Mouse (Mus musculus): ENCODE measurements around the gene Arid3a.
A peak's percentile ranks its signal among the peaks of the same experiment; 100 is the strongest.

Gene Arid3a

GRCm38 (mm10) chr10:79928907-79929701, 2.3 kb downstream of the Arid3a start:
- no peak for DNase-seq

DNA sequence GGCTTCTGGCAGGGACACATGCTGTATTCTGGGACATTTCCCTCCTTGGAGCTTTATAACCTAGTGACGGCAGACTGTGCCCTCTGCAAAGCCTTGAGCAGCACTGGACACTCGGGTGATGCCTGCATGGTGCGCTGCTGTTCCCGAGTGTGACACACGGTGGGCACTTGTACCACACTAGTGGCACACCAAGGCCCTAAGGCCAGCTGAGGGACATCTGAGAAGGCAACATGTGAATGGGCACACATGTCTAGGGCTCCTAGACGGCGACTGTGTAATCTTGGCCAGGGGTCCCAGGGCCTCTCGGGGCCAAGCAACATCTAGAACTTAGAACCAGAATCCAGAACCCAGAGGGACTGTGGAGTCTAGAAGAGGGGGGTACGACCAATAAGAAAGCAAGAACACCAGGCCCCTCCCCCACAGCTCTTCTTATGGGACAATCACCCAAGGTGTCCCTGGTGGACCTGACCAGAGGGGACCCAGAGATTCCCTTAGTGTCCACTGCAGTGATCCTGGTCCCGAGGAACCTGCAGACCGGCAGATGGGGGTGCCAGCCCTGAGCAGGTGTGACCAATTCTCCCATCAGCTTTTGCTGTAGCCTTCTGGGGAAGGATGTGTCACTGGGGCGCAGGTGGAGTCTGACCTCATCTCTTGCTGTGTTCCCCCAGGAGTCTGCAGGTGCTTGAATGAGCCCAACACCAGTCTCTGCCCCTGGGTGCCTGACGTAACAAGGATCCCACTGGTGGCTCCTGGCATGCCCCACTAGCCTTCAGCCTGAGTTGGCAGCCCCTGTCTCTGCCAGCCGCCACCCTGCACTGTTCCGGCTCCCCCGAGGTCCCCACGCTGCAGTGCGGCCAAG, 3.4 kb downstream of the Arid3a start:
- DNase-seq, result peak; percentile 30

DNA sequence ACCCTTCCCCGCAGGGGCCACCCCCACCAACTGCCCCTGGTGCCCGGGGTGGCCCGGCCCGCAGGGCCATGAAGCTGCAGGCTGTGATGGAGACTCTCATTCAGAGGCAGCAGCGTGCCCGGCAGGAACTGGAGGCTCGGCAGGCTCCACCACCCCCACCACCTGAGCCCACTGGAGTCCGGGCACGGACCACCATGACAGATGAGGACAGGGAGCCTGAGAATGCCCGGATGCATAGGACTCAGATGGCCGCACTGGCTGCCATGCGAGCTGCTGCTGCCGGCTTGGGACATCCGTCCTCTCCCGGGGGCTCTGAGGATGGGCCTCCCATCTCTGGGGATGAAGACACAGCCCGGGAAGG, 4.0 kb downstream of the Arid3a start:
- DNase-seq, result no peak

- no peak for DNase-seq
These were observed 5.0 kb downstream of the Arid3a start for GRCm38 (mm10) chr10:79931797-79932196.

DNA sequence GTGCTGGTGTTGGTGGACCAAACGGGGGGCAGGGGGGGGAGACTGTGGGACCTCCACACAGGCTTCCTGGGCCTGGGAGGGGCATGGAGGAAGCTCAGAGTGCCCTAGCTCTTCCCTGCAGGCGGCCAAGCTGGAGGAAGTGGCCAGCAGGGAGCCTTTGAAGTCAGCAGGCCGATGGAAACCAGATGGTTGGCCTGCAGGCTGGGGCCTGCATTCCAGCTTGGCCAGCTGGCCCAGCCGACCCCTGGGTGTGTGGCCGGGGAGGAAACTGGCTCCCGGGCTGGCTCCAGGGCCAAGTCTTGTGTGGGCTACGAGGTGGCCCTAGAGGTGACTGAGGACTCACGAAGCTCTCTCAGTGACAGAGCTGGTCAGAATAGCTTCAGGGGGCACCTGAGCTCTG, 5.9 kb downstream of the Arid3a start:
- DNase-seq, result peak; percentile 61

- DNase-seq, result no peak
These were observed 6.4 kb downstream of the Arid3a start for GRCm38 (mm10) chr10:79933145-79933679.

- DNase-seq, result no peak
These were observed 7.0 kb downstream of the Arid3a start for GRCm38 (mm10) chr10:79933861-79934260.

DNA sequence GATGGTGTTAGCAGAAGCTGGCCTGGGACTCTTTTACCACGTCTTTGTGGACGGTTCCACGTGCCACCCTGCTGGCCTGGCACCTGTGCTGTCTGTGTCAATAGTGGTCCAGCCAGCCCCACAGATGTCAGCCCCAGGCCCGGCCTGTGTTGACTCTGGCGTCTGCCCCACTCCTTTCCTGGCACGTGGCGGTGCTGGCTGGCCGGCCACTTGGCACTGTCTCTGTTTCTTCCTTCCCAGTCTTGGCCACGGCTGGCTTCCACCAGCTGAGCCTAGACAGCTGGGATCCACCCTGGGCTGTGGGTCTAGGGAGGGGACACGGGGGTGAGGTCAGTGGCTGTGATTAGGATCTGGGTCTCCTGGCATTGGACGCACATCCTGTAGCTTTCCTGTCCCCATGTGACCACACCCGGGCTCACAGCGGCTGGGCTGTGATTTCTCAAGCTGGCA, 7.5 kb downstream of the Arid3a start:
- no peak for DNase-seq

DNA sequence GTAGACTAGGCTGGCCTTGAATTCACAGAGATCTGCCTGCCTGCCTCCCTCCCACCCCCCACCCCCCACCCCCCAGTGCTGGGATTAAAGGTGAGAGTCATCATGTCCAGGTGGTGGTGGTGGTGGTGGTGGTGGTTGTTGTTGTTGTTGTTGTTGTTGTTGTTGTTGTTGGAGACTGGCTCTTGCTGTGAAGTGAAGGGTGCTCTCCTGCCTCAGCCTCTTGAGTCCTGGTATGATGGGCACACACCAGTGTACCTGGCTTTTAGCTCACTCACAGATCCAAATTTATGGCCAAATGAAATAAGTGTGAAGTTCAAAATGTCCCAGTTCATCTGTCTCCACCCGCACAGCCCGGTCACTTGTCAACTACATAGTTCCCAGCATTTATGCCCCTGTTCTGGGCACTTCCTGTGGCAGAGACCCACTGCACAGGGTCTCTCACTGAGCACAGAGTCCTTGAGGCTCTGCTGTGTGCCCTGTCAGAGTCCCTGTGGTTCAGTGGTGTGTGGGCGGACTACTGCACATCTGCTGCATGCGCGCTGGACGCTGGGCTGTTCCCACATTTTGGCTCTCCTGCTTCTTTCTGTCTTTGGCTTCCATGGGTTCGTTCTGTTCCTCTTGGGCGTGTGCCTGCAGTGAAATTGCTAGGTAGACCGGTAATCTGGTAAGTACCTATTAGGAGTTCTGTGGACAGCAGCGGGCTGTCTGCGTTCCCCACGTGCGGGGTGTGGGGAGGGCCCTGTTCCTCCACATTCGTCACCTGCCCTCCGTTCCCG, 8.1 kb downstream of the Arid3a start:
- DNase-seq, result no peak

- no peak for DNase-seq
These were observed 9.6 kb downstream of the Arid3a start for GRCm38 (mm10) chr10:79936284-79936910.

DNA sequence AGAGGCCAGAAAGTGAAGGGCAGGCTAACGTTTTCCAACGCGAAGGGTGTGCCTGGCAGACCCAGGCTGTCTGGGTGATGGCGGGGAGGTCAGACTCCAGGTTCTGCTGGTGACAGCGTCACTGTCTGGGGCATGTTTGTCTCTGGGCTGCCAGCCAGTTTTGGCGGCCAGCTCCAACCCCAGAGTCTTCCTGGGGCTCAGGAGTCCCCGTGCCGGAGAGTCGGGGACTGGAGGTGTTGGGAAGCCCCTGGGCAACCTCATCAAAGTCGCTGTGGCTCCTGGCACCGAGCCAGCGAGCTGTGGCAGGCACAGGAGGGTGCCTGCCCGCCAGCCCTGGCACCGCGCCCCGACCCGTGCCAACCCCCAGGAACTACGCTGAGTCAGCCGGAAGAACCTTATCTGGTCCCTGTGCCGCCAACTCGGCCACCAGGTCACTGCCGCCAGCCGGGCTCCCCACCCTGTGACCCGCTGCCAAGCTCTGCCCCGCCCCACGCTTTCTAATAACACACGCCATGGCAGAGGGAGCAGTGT, 10.1 kb downstream of the Arid3a start:
- peak; percentile 64 for DNase-seq

DNA sequence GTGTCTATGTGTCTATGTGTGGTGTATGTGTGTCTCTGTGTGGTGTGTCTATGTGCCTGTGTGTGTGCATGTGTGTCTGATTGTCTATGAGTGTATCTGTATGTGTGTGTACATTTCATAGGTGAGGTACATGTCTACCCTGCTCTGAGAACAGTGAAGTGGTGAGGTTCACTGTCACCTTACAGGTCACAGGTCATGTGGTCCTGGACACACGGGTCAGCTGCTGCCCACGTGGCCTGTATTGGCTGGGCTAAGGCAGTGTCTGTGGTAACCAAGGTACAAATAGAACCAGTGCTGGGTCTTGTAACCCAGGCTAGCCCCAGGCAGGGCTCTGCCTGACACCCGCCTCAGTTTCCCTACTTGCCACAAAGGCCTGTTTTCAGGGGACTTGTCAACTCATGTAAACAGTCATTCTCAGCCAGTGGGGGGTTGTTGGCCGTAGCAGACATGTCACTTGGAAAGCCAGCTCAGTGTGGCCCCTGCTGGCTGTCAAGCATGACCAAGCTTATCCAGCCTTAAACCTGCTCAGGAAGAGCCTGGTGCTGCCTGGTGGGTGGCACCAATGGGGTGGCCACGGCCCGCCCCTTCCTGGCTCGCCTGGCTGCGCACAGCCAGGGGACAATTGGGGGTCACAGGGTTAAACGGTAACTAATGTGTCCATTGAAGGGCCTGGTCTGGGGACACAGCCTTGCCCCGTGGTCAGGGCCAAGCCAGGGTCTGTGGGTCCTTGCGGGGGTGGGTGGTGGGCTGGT, 11.1 kb downstream of the Arid3a start:
- no peak for DNase-seq

- DNase-seq, result no peak
These were observed 13.9 kb downstream of the Arid3a start for GRCm38 (mm10) chr10:79940749-79941148.

DNA sequence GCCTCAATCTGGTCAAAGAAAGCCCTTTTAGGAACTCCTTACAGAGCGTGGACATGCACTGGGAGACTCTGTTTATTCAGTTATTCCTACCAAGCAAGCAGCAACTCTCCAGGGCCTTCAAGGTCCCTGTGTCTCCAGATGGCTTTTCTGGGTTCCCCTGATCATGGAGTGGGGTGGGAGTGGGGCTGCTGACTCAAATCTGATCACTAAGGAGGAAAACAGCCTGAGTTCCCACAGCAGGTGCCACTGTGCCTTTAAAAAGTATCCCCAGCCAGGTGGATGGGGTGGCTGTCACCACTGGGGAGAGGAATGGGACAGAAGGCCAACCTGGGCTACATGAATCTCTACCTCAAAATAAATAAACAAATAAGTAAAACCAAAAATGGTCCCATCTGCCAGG, 16.1 kb downstream of the Arid3a start:
- DNase-seq, result no peak

GRCm38 (mm10) chr10:79943471-79943901, 16.6 kb downstream of the Arid3a start:
- DNase-seq, result no peak

- no peak for DNase-seq
These were observed 18.8 kb downstream of the Arid3a start for GRCm38 (mm10) chr10:79945507-79946234.

- no peak for DNase-seq
These were observed 20.0 kb downstream of the Arid3a start for GRCm38 (mm10) chr10:79946752-79947322.

GRCm38 (mm10) chr10:79947502-79947901, 20.7 kb downstream of the Arid3a start:
- DNase-seq, result no peak

- DNase-seq, result no peak
These were observed 23.0 kb downstream of the Arid3a start for GRCm38 (mm10) chr10:79949873-79950272.

GRCm38 (mm10) chr10:79950661-79951060, 23.8 kb downstream of the Arid3a start:
- DNase-seq, result no peak
